Mouse (Mus musculus): Measurements from ENCODE around the gene Grn. TPM values are rescaled to one million over a fixed set of nuclear protein-coding genes. Genes with fewer than 3 reads are reported as not detected.
A peak's percentile ranks its signal among the peaks of the same experiment; 100 is the strongest.
"Not testable (repeated sequence)": the region's sequence is repeated elsewhere in the genome, so short reads cannot be mapped to it uniquely, and the experiment has no call there.

Gene Grn
- polyA plus RNA-seq, 1 experiment from 2014 or later = 61.8 TPM

- whole genome bisulfite sequencing = 88% methylated on average over 18 of the region's 18 CpGs
- H3K9me3 ChIP-seq = no peaks in the 10 kb centered on the region
- H3K4me1 ChIP-seq = peaks cover 46% of the 10 kb centered on the region
- no peak overlapping the region for H3K4me3 ChIP-seq
- H3K27ac ChIP-seq (replicated peaks) = no peak overlapping the region
- no peak overlapping the region for H3K4me2 ChIP-seq (replicated peaks)
- peaks cover 51% of the 10 kb centered on the region for H3K36me3 ChIP-seq
- H3K27me3 ChIP-seq = 0 out of 2 replicates have a peak, but pooled peaks cover 5% of the 10 kb centered on the region
- H3K9ac ChIP-seq (replicated peaks) = no peak overlapping the region
- ATAC-seq (replicated peaks) = no peak
These were observed 25.7 kb upstream of the Grn start for GRCm38 (mm10) chr11:102404161-102405010.

DNA sequence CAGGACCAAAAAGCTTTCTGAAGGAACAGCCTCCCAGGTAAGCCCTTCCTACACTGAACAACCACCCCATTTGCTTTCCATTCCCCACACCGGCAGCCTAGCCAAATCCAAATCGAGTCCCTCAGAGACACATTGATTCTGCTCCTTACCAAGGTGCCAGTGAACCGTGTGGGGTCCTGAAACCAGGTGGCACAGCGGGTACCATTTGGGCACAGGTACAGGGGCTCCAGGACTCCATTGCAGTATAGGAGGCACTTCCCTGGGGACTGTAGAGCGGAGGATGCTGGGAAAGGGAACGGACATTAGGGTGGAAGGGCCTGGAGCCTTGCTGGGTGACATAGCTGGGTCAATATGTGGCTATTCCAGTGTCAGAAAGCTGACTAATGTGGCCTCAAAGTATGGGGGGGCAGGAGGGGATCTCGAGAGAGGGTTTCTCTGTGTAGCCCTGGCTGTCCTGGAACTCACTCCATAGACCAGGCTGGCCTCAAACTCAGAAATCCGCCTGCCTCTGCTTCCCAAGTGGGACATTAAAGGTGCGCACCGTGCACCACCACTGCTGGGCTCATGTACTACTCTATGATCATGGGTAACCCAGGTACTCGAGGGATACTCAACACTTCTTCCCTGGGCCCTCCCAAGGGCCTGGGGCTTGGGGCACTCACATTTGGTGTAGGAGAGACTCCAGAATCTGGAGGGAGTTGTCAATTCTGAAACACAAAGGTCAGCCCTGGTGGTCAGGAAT is 24.4 kb upstream of the Grn start:
- H3K4me1 ChIP-seq = peaks cover 39% of the 10 kb centered on the region
- H3K4me3 ChIP-seq = peak overlapping the region; percentile 89
- peaks cover 38% of the 10 kb centered on the region for H3K36me3 ChIP-seq
- WGBS = 87% methylated on average over 11 of the region's 11 CpGs
- H3K9me3 ChIP-seq = no peaks in the 10 kb centered on the region
- no peak overlapping the region for H3K27ac ChIP-seq (replicated peaks)
- peak overlapping the region; percentile 96; the same call in 1 of the 2 replicates for H3K4me2 ChIP-seq (replicated peaks)
- no peaks in the 10 kb centered on the region for H3K27me3 ChIP-seq
- ATAC-seq (replicated peaks) = no peak
- H3K9ac ChIP-seq (replicated peaks) = 0 out of 2 replicates have a peak overlapping the region, but pooled peaks have one; percentile 89

DNA sequence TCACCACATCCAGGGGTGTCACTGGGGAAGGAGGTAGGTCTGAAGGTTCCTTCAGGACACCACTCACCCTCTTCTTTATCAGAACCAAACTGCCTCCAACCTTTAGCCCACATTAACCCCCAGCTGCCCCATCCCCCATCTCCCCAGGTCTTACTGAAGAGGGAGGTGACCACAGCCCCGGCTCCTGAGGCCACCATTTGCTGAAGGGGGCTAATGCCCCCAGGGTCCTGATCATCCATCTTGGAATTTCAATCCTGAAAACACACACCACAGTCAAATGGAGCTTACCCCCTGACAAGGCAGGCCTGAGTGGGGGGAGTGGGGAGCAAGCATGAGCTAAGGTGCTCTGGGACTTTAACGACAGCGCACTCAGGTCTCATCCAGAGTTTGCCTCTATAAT is 23.7 kb upstream of the Grn start:
- no peak for ATAC-seq (replicated peaks)
- H3K36me3 ChIP-seq = peaks cover 31% of the 10 kb centered on the region
- H3K4me2 ChIP-seq (replicated peaks) = peak overlapping the region; percentile 96
- H3K27ac ChIP-seq (replicated peaks) = no peak overlapping the region
- H3K9me3 ChIP-seq = no peaks in the 10 kb centered on the region
- no peaks in the 10 kb centered on the region for H3K27me3 ChIP-seq
- WGBS = 11% methylated on average over 3 of the region's 3 CpGs
- H3K4me3 ChIP-seq = peak overlapping the region; percentile 89
- peaks cover 40% of the 10 kb centered on the region for H3K4me1 ChIP-seq
- peak overlapping the region; percentile 89 for H3K9ac ChIP-seq (replicated peaks)

DNA sequence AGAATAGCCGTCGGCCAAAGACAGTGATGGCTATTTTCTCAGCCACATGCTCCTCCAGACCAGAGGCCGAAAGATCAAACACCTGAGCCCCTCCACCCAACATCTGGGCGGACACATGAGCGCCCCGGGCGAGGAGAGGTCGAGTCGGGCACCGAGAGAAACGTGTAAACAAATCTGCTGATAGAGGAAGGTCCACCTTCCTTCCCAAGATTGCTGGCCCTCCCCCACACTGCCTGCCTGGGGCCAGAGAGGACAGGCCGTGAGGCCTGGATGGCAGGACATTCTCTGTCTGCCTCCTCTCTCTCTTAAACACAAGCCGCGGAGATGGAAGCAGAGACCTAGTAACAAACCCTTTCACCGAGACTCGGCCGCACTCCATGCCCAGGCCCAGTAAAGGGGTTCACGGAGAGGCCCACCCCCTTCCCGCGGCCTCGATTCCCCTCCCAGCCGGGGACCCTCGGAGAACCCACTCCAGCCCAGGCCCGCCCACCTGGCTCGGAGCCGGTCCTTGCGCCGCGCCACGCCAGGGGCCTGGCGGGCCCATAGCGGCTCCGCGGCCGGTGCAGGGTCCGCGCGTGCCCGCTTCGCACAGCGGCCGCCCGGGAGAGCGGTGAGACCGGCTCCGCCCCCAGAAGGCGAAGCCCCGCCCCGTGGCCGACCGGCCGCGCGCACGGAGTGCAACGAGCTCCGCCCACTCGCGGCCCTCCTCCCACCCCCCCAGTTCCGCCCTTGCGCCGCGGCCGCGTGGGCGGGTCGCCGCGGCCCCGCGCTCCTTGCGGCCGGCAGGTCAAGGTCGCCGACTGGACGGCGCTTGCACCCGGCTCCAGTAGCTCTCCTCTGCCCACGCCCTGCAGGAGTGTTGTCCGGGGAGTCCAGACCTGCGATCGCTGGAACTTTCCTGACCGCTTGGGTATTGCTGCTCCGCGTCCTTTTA is 22.9 kb upstream of the Grn start:
- peak; percentile 66 for ATAC-seq (replicated peaks)
- Histone ChIP-seq H3K27ac (replicated peaks) (peak overlapping the region; percentile 86), H3K9me3 (no peaks in the 10 kb centered on the region), H3K4me1 (peaks cover 43% of the 10 kb centered on the region), H3K27me3 (no peaks in the 10 kb centered on the region), H3K4me2 (replicated peaks) (peak overlapping the region; percentile 96), H3K9ac (replicated peaks) (peak overlapping the region; percentile 89), H3K36me3 (peaks cover 24% of the 10 kb centered on the region), H3K4me3 (peak overlapping the region; percentile 89)
- WGBS = under 1% methylated on average over 85 of the region's 85 CpGs

GRCm38 (mm10) chr11:102407834-102408215 is 22.3 kb upstream of the Grn start, which contains the start of gene Slc25a39:
Gene Slc25a39 (minus strand): TSS chr11:102407946.
- peak within 1 kb of the TSS; percentile 89 for H3K4me3 ChIP-seq
- H3K27ac ChIP-seq (replicated peaks) = peak within 1 kb of the TSS; percentile 86
- peaks cover 17% of the 10 kb centered on the region for H3K36me3 ChIP-seq
- peaks cover 43% of the 10 kb centered on the region for H3K4me1 ChIP-seq
- peak within 1 kb of the TSS; percentile 89 for H3K9ac ChIP-seq (replicated peaks)
- no peaks in the 10 kb centered on the region for H3K9me3 ChIP-seq
- ATAC-seq (replicated peaks) = no peak
- 1% methylated on average over 19 of the region's 19 CpGs for whole genome bisulfite sequencing
- H3K27me3 ChIP-seq = no peaks in the 10 kb centered on the region
- peak within 1 kb of the TSS; percentile 96 for H3K4me2 ChIP-seq (replicated peaks)

DNA sequence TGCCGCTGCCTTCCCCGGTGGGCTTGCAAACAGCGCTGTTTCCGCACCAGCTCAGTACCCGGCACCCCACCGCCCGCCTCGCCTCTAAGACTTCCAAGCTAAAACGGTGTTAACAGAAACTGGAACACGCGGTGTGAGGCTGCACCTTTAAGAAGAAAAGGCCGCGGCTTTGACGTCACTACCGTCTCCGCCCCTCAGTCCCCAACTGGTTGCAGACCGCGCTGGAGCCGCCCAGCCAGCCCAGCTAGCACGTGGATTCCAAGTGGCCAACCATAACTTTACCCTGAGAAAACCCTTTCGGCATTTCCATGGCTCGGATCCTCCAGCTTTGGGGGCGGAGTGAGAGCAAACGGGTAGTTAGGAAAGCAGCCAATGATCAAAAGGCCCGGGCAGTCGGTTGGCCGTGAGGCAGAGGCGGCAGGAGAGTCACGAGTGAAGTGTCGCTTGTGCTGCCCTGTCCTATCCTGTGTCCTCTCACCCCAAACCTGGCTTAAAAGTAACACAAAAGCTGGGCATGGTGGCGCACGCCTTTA is 21.7 kb upstream of the Grn start:
- peak overlapping the region; percentile 16 for H3K9ac ChIP-seq (replicated peaks)
- under 1% methylated on average over 32 of the region's 32 CpGs for WGBS

DNA sequence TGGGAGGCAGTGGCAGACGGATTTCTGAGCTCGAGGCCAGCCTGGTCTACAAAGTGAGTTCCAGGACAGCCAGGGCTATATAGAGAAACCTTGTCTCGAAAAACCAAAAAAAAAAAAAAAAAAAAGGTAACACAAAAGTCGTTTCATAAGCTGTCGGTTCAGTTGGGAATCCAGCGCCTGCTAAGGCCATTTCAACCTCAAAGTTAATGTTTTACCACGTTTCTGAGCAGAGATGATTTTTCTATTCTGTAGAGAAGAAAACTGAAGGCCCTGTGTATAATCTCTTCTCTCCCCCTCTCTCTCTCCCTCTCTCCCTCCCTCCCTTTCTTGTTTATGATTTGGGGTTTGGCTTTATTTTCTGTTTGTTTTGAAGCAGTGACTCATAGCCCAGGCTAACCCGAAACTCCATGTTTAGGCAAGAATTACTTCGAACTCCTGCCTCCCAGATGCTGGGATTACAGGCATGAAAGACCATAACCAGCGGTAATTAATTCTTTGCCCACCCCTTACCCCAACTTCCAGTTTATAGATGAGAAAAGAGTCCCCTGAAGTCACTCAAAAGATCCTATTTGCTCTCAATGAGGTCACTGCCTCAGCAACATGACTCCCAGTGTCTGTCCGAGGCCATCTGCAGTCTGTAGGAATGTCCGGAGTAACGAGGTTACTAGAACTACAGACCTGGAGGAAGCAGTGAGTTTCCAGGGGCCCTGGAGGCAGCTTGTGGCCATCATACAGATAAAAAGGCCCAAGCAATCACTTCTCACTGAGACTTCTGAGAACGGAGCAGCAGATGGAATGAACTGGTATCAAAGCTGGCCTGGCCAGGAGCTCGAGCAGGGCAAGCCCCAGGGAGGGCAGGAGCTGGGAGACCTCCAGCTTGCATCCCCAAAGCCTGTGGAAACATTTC is 21.0 kb upstream of the Grn start:
- H3K27ac ChIP-seq (replicated peaks) = peak overlapping the region; percentile 86
- H3K36me3 ChIP-seq = peaks cover 6% of the 10 kb centered on the region; the same call in 1 of the 2 replicates
- H3K4me2 ChIP-seq (replicated peaks) = peak overlapping the region; percentile 96
- H3K9me3 ChIP-seq = no peaks in the 10 kb centered on the region
- no peak for ATAC-seq (replicated peaks)
- H3K4me1 ChIP-seq = peaks cover 43% of the 10 kb centered on the region
- H3K9ac ChIP-seq (replicated peaks) = peak overlapping the region; percentile 16
- WGBS = 42% methylated on average over 15 of the region's 15 CpGs
- H3K27me3 ChIP-seq = no peaks in the 10 kb centered on the region
- peak overlapping the region; percentile 89 for H3K4me3 ChIP-seq

More for the DNA sequence above, 21.7 kb upstream of the Grn start:
- peak; percentile 96 for ATAC-seq (replicated peaks)
- Histone ChIP-seq H3K9me3 (no peaks in the 10 kb centered on the region), H3K4me2 (replicated peaks) (peak overlapping the region; percentile 96), H3K27me3 (no peaks in the 10 kb centered on the region), H3K27ac (replicated peaks) (peak overlapping the region; percentile 86), H3K4me3 (peak overlapping the region; percentile 89), H3K4me1 (peaks cover 43% of the 10 kb centered on the region), H3K36me3 (peaks cover 12% of the 10 kb centered on the region)

DNA sequence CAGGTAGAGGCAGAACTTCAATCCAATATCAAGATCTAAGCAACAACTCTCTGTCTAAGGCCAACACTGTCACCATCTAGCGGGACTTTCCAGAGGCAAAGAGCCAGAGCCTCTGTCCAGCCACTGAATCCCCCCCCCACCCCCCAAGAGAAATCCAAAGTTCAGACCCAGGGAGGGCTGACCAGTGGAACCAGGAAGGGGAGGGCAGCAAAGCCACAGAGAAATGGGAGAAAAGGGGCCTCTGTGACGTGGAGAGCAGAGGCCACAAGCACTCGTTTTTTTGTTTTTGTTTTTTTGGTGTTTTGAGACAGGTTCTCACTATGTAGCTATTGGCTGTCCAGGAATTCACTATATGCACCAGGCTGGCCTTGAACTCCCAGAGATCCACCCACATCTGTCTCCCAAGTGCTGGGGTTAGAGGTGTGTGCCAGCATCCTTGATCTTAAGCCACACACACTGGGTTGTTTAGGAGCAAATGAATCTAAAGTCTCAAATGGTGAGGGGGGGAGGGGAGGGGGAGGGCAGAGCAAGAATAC is 20.3 kb upstream of the Grn start:
- Histone ChIP-seq H3K27ac (replicated peaks) (no peak overlapping the region), H3K4me1 (peaks cover 37% of the 10 kb centered on the region), H3K4me3 (no peak overlapping the region), H3K9ac (replicated peaks) (no peak overlapping the region), H3K4me2 (replicated peaks) (no peak overlapping the region), H3K9me3 (no peaks in the 10 kb centered on the region), H3K27me3 (no peaks in the 10 kb centered on the region), H3K36me3 (no peaks in the 10 kb centered on the region)
- 78% methylated on average over 3 of the region's 3 CpGs for WGBS
- ATAC-seq (replicated peaks) = no peak

DNA sequence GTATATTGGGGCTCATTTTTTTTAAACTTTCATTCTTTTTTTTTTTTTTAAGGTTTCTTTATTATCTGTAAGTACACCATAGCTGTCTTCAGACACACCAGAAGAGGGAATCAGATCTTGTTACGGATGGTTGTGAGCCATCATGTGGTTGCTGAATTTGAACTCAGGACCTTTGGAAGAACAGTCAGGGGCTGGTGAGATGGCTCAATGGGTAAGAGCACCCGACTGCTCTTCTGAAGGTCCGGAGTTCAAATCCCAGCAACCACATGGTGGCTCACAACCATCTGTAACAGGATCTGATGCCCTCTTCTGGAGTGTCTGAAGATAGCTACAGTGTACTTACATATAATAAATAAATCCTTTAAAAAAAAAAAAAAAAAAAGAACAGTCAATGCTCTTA is 19.8 kb upstream of the Grn start:
- 92% methylated on average over 3 of the region's 3 CpGs for WGBS
- not testable (repeated sequence) for H3K4me3 ChIP-seq; H3K27me3 ChIP-seq; H3K9me3 ChIP-seq; H3K9ac ChIP-seq (replicated peaks); ATAC-seq (replicated peaks); H3K36me3 ChIP-seq; H3K27ac ChIP-seq (replicated peaks); H3K4me2 ChIP-seq (replicated peaks)
- H3K4me1 ChIP-seq = peaks cover 34% of the 10 kb centered on the region

DNA sequence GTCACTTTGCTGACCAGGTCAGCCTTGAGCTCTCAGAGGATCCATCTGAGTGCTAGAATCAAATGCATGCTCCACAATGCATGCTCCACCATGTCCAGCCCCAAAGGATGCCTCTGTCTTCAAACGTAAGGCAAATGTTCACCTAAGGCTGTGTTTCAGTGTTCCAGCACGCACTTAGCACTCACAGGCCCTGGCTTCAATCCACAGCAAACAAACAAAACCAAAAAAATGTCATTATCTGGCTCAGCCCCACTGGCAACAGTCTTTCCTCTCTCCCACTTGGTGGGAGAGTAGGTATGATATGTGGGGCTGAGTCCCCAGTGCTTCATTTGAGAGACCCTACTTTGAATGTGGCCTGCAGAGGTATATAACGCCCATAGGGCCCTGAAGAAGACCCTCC is 19.1 kb upstream of the Grn start:
- Histone ChIP-seq H3K27me3 (no peaks in the 10 kb centered on the region), H3K9me3 (no peaks in the 10 kb centered on the region), H3K4me2 (replicated peaks) (no peak overlapping the region), H3K27ac (replicated peaks) (no peak overlapping the region), H3K4me1 (peaks cover 27% of the 10 kb centered on the region), H3K9ac (replicated peaks) (no peak overlapping the region), H3K4me3 (no peak overlapping the region), H3K36me3 (no peaks in the 10 kb centered on the region)
- WGBS = 76% methylated on average over 3 of the region's 3 CpGs
- ATAC-seq (replicated peaks) = no peak
